Mouse (Mus musculus): ENCODE results near the gene Ankdd1a.

- TF ChIP-seq CTCF (IDR thresholded peaks at IDR 0.05; ENCODE audit: low read depth), result no peak
- TF ChIP-seq EP300 (optimal IDR thresholded peaks at IDR 0.05), result no peak
These were observed 44.7 kb upstream of the Ankdd1a start for GRCm38 (mm10) chr9:65564698-65565097.

Data from stomach, postnatal 0 days (tissue).